Mouse (Mus musculus) kidney, adult 2 months (tissue): ENCODE results near the gene Fopnl. TPM values are rescaled to one million over a fixed set of nuclear protein-coding genes. Genes with fewer than 3 reads are reported as not detected.
A peak's percentile ranks its signal among the peaks of the same experiment; 100 is the strongest.

Experiments
- DNase-seq: peaks from one replicate; pipeline ENCODE4 v3.0.0; 2021
- H3K27ac ChIP-seq: fragments of 200-500 bp; 2 replicates; pipeline ENCODE4 v1.5.1; 2012; ENCODE audit warnings: low read depth, low read length, control low read depth, inconsistent platforms; ENCODE audit not compliant: insufficient read depth
- H3K27me3 ChIP-seq: fragments of 200-500 bp; replicated peaks from 2 replicates; pipeline ENCODE4 v1.6.1; 2012; ENCODE audit warnings: mild to moderate bottlenecking, moderate library complexity, low read length, inconsistent platforms; ENCODE audit not compliant: control insufficient read depth, insufficient read depth
- H3K36me3 ChIP-seq: fragments of 200-500 bp; 2 replicates; pipeline ENCODE4 v1.6.1; 2012; ENCODE audit warnings: mild to moderate bottlenecking, moderate library complexity, low read length, inconsistent platforms; ENCODE audit not compliant: control insufficient read depth, insufficient read depth
- H3K4me1 ChIP-seq: fragments of 200-500 bp; 2 replicates; pipeline ENCODE4 v1.6.1; 2011; ENCODE audit warnings: low read length; ENCODE audit not compliant: control insufficient read depth, insufficient read depth
- H3K4me3 ChIP-seq: fragments of 200-500 bp; 2 replicates; pipeline ENCODE4 v1.5.1; 2011; ENCODE audit warnings: mild to moderate bottlenecking, low read depth, low read length, control low read depth; ENCODE audit not compliant: insufficient read depth
- CTCF ChIP-seq: fragments of 200-500 bp; conservative IDR thresholded peaks from 2 replicates; pipeline ENCODE4 v1.5.1; 2011; ENCODE audit warnings: low read depth, mild to moderate bottlenecking, control low read depth, low read length, moderate library complexity, mixed read lengths; ENCODE audit not compliant: insufficient read depth, insufficient read length
- POLR2A ChIP-seq: fragments of 200-500 bp; IDR thresholded peaks from one replicate; pipeline ENCODE4 v1.6.1; 2011; ENCODE audit warnings: low read depth, low read length, control low read depth
- WGBS: fragments of 180-500 bp; shearing (Covaris S2); methylation state at CpG from one replicate; pipeline ENCODE4 v1.1.7; 2018; 5-methylcytosine and 5-hydroxymethylcytosine counted together
- polyA plus RNA-seq: library from polyadenylated mRNA; depleted of rRNA; stranded (reverse); fragments of >200 nt; gene quantifications from 2 replicates; pipeline ENCODE4 v1.2.3, GENCODE M21; 2012

Fopnl gene
- polyA plus RNA-seq, 1 experiment: 34.6 TPM

DNA sequence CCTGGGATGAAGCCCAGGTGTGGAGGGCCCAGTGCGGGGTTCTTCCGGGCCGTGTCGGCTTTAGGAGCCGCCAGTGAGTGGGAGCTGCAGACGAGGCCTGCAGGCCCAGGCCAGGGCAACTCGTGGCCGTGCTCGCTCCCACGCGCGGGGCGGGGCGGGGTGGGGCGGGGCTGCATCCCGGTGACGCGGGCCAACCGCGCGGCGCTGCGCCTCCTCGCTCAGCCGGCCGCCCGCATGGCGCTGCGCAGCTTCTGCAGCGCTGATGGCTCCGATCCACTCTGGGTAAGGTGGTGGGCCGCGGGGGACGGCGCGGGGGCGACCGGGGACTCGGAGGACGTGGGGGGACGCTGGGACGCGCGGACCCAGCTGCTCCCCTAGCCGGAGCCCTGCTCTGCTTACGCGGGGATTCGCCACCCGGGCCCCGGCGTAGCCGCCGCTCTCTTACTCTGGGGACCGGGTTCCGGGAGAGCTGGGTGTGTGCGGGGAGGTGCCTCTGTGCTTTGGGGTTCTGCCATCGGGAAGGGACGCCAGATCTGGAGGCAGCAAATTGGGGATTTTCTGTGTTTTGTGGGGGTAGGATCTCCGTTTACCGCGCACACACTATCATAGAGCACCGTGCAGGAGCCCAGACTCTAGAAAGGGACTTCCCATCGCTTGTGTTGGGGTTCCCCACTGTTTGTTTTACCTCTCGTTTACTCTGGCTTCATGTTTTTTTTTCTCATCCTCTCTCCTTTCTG lies 44.3 kb upstream of the Fopnl start, which contains the start of gene Abcc1:
Abcc1 (plus strand) TSS at position 197 of the 737 bp plus-strand sequence.
- peaks cover 4% of the 10 kb centered on the region; the same call in 1 of the 2 replicates for H3K4me1 ChIP-seq
- peak; percentile 72 for DNase-seq
- H3K36me3 ChIP-seq: no peaks in the 10 kb centered on the region
- H3K4me3 ChIP-seq: peak within 1 kb of the TSS; percentile 94
- no peaks in the 10 kb centered on the region for H3K27me3 ChIP-seq
- H3K27ac ChIP-seq: peak within 1 kb of the TSS; percentile 69
- TF ChIP-seq CTCF (no peak), POLR2A (no peak)
- under 1% methylated on average over 60 of the region's 64 CpGs for whole genome bisulfite sequencing

GRCm38 (mm10) chr16:14360931-14361330 lies 43.7 kb upstream of the Fopnl start:
- peak; percentile 50 for DNase-seq
- no peaks in the 10 kb centered on the region for H3K36me3 ChIP-seq
- H3K27ac ChIP-seq: peak overlapping the region; percentile 69
- no peaks in the 10 kb centered on the region for H3K27me3 ChIP-seq
- TF ChIP-seq POLR2A: no peak
- TF ChIP-seq CTCF: no peak
- peaks cover 4% of the 10 kb centered on the region; the same call in 1 of the 2 replicates for H3K4me1 ChIP-seq
- WGBS: 7% methylated on average over 7 of the region's 7 CpGs
- peak overlapping the region; percentile 94 for H3K4me3 ChIP-seq

GRCm38 (mm10) chr16:14358531-14358930 lies 41.3 kb upstream of the Fopnl start:
- Histone ChIP-seq H3K27me3 (no peaks in the 10 kb centered on the region), H3K4me3 (no peak overlapping the region), H3K4me1 (peaks cover 4% of the 10 kb centered on the region; the same call in 1 of the 2 replicates), H3K27ac (no peak overlapping the region), H3K36me3 (no peaks in the 10 kb centered on the region)
- TF ChIP-seq POLR2A: no peak
- TF ChIP-seq CTCF: no peak
- no peak for DNase-seq
- WGBS: 75% methylated on average over 1 of the region's 1 CpGs

- TF ChIP-seq POLR2A (no peak), CTCF (no peak)
- H3K27me3 ChIP-seq: no peaks in the 10 kb centered on the region
- H3K36me3 ChIP-seq: no peaks in the 10 kb centered on the region
- DNase-seq: no peak
- H3K27ac ChIP-seq: peak overlapping the region; percentile 15
- WGBS: 61% methylated on average over 2 of the region's 2 CpGs
- H3K4me1 ChIP-seq: peaks cover 4% of the 10 kb centered on the region; the same call in 1 of the 2 replicates
- H3K4me3 ChIP-seq: no peak overlapping the region
Observed at GRCm38 (mm10) chr16:14357859-14358258, 40.7 kb upstream of the Fopnl start.

DNA sequence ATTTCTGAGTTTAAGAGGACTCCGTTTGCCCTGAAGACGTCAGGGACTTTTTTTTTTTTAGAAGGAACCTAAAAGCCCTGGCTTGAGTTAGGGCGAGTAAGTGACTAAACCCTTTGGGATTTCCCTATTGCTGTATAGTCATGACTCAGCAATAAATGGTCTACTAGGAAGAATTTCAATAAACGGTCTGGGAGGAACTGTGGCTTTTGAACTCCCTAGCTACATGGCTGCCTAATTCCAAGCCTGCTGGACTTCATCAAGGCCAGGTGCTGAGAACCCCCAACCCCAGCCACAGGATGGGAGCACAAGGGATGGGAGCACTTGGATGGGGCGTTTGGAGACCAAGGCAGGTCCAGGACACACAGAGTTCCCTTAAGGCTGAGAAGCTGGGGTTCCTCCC lies 35.5 kb upstream of the Fopnl start:
- 52% methylated on average over 5 of the region's 5 CpGs for WGBS
- DNase-seq: no peak

GRCm38 (mm10) chr16:14352234-14352633 lies 35.0 kb upstream of the Fopnl start:
- Histone ChIP-seq H3K27ac (no peak overlapping the region), H3K4me3 (no peak overlapping the region), H3K36me3 (no peaks in the 10 kb centered on the region), H3K4me1 (no peaks in the 10 kb centered on the region), H3K27me3 (no peaks in the 10 kb centered on the region)
- DNase-seq: no peak
- TF ChIP-seq POLR2A (no peak), CTCF (no peak)
- WGBS: 69% methylated on average over 3 of the region's 3 CpGs

More for the DNA sequence above, 35.5 kb upstream of the Fopnl start:
- Histone ChIP-seq H3K27ac (no peak overlapping the region), H3K27me3 (no peaks in the 10 kb centered on the region), H3K36me3 (no peaks in the 10 kb centered on the region), H3K4me1 (no peaks in the 10 kb centered on the region), H3K4me3 (no peak overlapping the region)
- TF ChIP-seq CTCF (no peak), POLR2A (no peak)

DNA sequence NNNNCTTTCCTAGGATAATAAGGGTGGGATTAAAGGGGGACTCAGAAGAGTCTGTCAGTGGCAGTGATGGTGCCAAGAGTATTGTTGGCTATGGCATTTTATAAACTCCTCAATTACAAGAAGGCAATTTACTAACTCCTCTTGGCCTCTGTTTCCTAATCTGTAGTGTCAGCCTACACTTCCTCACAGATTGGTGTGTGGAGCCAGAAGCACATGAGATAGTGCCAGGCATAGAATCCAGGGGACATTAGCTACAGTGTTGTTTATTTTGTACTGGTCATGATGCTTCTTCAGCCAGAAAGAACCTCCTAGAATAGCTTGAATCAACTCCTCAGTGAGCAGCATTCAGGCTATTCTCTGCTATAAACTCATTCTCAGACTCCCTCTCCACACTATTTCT lies 34.4 kb upstream of the Fopnl start:
- Histone ChIP-seq H3K4me1 (no peaks in the 10 kb centered on the region), H3K27ac (no peak overlapping the region), H3K4me3 (no peak overlapping the region), H3K27me3 (no peaks in the 10 kb centered on the region), H3K36me3 (no peaks in the 10 kb centered on the region)
- no peak for DNase-seq
- TF ChIP-seq CTCF: no peak
